Mouse (Mus musculus): Measurements from ENCODE around the gene Gm42715. TPM values are rescaled to one million over a fixed set of nuclear protein-coding genes. Genes with fewer than 3 reads are reported as not detected.

Gm42715 gene
- polyA plus RNA-seq (2017; shearing (Covaris generic)): 1 to 10 TPM; 5.9 to 7.6 TPM

DNA sequence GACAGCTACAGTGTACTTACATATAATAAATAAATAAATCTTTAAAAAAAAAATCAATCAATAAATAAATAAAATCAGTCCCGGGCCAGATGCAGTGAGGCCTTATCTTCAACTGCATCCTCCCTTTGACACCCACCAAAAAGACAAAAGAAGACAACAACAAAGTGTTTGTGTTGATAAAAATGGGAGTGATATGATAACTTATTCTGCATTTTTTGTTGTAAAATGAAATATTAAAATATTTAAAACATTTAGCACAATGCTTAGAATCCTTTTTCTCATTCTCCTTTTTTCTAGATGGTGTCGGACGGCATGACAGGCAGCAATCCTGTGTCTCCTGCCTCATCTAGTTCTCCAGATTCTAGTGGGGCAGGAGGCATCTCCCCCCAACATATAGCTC, at the start of gene Gm42715:
Gm42715 (plus strand) TSS at position 301 of the 400 bp plus-strand sequence.

DNA sequence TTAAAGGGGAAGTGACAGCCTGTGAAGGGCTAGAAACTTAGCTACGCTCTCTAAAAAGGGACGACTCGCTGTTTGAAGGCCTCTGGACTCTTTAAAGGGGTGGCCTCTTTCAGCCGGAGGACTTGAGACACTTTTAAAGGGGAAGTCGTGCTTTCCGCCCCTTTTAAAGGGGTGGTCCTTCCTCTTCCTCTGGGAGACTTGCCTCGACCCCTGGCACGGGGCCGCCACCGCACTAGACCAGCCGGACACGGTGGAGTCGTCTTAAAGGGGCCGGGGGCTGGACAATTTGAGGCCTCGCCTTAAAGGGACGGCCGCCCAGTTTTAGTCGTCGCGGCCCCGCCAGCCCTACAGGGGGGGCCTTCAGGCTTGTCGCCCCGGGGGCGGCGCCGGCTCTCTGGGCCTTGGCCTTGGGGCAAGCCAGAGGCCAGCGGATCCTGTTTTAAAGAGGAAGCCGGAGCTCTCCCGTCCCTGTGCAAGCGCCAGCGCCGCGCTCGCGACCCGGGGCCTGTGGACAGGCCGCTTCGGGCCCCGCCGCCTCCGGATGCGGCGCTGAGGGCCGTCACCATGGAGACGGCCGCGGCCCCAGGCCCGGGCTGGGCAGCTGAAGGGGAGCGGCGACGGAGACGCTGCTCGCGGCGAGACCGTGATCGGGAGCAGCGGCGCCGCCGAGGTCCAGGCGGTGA, 40.6 kb upstream of the Gm42715 start, which contains the start of gene Fbrs:
Fbrs (plus strand) TSS at position 565 of the 683 bp plus-strand sequence.

DNA sequence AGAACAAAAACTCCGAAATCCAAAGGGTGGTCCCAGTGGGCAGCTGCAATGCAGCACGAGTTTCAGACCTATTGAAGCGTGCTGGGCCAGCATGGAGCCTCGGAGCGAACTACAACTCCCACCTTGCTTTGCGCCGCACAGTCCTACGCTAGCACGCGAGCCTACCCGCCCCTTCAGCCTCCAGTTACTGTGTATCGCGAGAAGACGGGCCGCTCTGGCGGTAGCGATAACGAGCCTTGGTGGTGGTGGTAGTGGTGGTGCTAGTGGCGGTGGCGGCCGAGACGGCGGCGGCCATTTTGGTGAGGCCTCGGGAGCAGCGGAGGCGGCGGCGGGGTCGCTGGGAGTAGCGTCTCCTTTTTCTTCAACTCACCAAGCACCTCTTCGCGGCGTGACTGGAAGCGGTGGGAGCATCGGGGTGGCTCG, 7.6 kb upstream of the Gm42715 start, which contains the start of gene Srcap:
Srcap (plus strand) TSS at position 176 of the 423 bp plus-strand sequence.

DNA sequence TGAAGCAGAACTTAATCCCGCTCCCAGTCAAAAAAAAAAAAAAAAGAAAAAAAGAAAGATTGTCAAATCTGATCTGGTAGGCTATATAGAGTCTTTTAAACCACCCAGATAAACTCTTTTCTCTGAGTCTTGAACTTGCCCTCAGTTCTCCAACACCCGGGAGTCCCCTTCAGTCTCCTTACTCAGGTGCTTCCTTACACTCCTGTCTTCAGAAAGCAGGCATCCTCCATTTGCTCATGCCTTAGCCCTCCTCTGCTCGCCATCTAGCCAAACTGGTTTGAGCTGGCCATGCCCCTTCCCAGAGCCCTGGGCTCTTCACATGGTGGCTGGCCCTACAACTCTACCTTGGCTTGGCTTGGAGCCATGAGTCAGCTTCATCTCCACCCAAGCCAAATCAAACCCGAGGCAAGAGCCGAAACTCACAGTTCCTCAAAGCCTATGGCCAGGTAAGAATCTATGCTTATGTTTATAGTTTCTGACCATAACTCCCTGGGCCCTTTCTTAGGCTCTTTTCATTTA, 42.0 kb downstream of the Gm42715 start, which contains the start of gene Tmem265:
Tmem265 (plus strand) TSS at position 51 of the 519 bp plus-strand sequence.

DNA sequence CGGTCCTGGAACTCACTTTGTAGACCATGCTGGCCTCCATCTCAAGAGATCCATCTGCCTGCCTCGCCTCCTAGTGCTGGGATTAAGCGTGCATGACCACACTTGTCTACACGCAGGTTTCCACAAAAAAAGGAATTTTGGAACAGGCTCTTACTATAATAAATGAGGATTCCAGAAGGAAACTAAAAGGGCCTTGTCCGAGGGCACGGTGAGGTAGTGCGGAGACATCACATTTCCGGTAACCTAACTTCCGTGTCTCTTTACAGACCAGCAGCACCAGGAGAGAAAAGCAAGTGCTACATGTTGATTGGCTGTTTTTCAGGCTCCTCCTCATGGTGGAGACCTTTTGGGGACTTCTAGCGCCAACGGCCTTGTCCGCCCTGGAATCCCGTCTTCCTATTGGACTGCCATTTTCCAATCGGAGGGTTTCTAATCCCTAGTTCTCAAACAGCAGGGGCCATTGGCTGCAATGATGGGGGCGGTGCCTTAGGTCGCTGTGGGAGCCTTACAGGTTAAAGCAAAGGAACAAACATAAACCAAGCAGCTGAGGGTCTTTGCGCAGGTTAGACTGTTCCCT, 53.6 kb downstream of the Gm42715 start, which contains the start of gene Phkg2:
Phkg2 (plus strand) TSS at position 446 of the 577 bp plus-strand sequence.

DNA sequence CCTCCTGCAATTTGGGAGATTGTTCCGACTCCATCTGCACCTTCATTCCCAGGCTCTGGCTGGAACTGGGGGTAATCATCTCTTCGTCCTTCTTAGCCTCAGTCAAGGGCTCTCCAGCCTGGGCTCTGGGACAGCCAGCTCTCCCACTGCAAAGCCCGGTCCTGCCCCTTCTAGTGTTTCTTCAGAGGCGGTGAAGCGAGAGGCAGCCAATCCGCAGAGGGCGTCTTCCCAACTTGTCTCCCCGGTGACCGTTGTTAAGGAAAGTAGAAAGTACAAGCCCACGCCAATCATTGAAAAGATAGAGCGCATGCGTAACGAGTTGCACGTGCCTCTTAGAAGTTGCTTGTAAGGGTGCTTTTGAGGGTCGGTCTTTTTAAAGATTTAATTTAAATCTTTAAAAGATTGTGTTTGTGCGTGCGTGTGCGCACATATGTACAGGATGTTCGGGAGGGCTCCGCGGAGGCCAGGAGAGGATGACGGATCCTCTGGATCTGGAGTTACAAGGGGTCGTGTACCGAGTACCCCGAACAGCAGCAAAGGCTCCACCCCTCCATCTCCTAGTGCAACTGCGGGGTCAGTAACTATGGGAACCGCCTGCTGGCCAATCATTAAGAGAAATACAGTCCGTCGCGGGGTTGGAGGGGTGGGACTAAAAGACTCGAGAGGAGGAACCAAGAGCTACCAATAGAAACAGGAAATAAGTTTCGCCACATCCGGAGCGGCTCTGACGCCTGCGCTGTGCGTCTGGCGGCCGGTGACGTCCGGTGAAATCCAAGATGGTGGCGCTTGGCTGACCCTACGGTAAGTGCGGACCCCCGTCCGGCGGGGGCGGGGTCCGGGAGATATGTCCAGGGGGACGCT, 68.9 kb downstream of the Gm42715 start, which contains the start of the genes Ccdc189 and Rnf40:
Ccdc189 (minus strand) TSS at position 585 of the 861 bp plus-strand sequence.
Rnf40 (plus strand) TSS at position 757 of the 861 bp plus-strand sequence.

DNA sequence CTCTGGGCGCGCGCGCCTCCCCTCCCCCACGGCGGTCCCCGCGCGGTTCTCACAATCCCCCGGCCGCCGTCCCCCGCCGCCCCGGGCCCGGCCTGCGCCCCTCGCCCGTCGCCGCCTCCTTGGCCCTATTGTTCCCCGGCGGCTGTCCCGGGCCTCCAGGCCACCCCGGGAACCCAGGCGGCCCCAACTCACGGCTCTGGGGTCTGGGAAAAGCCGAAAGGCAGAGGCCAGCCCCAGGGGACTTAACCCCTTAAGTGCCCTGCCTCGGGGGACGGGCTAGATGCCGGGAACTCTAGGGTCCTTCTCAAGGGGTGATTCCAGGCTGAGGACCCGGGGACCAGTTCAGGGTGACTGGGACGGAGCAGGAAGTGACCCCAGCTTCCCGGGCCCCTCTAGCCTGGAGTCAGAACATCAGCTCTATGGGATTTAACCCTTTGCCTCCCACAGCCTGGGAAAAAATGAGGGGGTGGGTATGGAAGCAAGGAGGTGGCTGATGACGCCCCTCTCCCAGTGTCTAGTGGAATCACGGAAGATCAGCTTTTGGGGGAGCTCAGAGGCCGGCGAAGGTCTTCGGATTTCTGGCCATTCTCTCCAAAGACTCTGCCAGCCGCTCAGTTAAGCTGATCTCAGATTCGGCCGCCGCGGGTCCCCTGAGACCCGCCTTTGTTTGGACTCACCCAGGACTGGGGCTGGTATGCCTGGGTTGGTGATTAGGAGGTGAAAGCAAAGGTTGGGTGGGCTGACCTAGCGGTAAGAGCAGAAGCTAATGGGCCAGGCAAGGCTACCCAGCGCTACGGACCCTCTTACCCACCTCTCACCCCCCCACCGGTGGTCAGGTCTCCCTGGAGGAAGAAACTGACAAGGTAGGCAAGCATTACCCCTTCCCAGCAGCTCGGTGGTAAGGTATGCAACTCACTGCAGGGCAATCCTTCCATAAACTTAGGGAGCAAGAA, 95.8 kb downstream of the Gm42715 start, which contains the start of gene Zfp629:
Zfp629 (minus strand) TSS at position 907 of the 953 bp plus-strand sequence.

Other genes starting within 250 kb of the Gm42715 start
- gene Sephs2, start 245.5 kb upstream of the Gm42715 start, polyA plus RNA-seq (2017; shearing (Covaris generic)): 10 to 100 TPM; 39.0 to 51.9 TPM
- gene Itgal, start 223.3 kb upstream of the Gm42715 start, polyA plus RNA-seq (2017; shearing (Covaris generic)): 100 to 1,000 TPM; 211 to 250 TPM
- under 1 TPM in 1 of 2 experiments, not detected in 1; 0.76 TPM for gene Zfp768, start 174.0 kb upstream of the Gm42715 start, polyA plus RNA-seq (2017; shearing (Covaris generic))
- 10 to 100 TPM; 16.2 to 23.4 TPM for gene Zfp747, start 143.5 kb upstream of the Gm42715 start, polyA plus RNA-seq (2017; shearing (Covaris generic))
- gene 9130019O22Rik, start 132.4 kb upstream of the Gm42715 start, polyA plus RNA-seq (2017; shearing (Covaris generic)): 1 to 10 TPM; 6.8 to 7.3 TPM
- gene E430018J23Rik, start 126.0 kb upstream of the Gm42715 start, polyA plus RNA-seq (2017; shearing (Covaris generic)): 1 to 10 TPM; 7.3 to 7.4 TPM
- 10 to 100 TPM in 1 of 2 experiments, 1 to 10 TPM in 1; 8.4 to 11.7 TPM for gene Zfp764, start 112.8 kb upstream of the Gm42715 start, polyA plus RNA-seq (2017; shearing (Covaris generic))
- gene Zfp688, start 97.5 kb upstream of the Gm42715 start, polyA plus RNA-seq (2017; shearing (Covaris generic)): 10 to 100 TPM; 32.1 to 53.1 TPM
- gene Zfp689, start 70.4 kb upstream of the Gm42715 start, polyA plus RNA-seq (2017; shearing (Covaris generic)): 1 to 10 TPM; 6.9 to 7.4 TPM
- gene Prr14, start 60.0 kb upstream of the Gm42715 start, polyA plus RNA-seq (2017; shearing (Covaris generic)): 100 to 1,000 TPM; 113 to 128 TPM
- 10 to 100 TPM; 19.8 to 25.7 TPM for gene Fbrs, start 40.4 kb upstream of the Gm42715 start, polyA plus RNA-seq (2017; shearing (Covaris generic))
- 10 to 100 TPM; 50.5 to 51.8 TPM for gene Srcap, start 7.6 kb upstream of the Gm42715 start, polyA plus RNA-seq (2017; shearing (Covaris generic))
- gene Tmem265, start 41.8 kb downstream of the Gm42715 start, polyA plus RNA-seq (2017; shearing (Covaris generic)): 10 to 100 TPM; 12.1 to 19.3 TPM
- 100 to 1,000 TPM; 109 to 114 TPM for gene Phkg2, start 53.8 kb downstream of the Gm42715 start, polyA plus RNA-seq (2017; shearing (Covaris generic))
- 1 to 10 TPM in 1 of 2 experiments, under 1 TPM in 1; 0.23 to 1.2 TPM for gene Ccdc189, start 69.0 kb downstream of the Gm42715 start, polyA plus RNA-seq (2017; shearing (Covaris generic))
- gene Rnf40, start 69.2 kb downstream of the Gm42715 start, polyA plus RNA-seq (2017; shearing (Covaris generic)): 100 to 1,000 TPM in 1 of 2 experiments, 10 to 100 TPM in 1; 62.0 to 103 TPM
- gene Zfp629, start 96.2 kb downstream of the Gm42715 start, polyA plus RNA-seq (2017; shearing (Covaris generic)): under 1 TPM; 0.49 to 0.92 TPM
- 10 to 100 TPM; 71.9 to 74.6 TPM for gene Bcl7c, start 189.3 kb downstream of the Gm42715 start, polyA plus RNA-seq (2017; shearing (Covaris generic))
- gene Ctf1, start 193.2 kb downstream of the Gm42715 start, polyA plus RNA-seq (2017; shearing (Covaris generic)): not detected
- gene Ctf2, start 212.6 kb downstream of the Gm42715 start, polyA plus RNA-seq (2017; shearing (Covaris generic)): not detected
- gene Fbxl19, start 225.0 kb downstream of the Gm42715 start, polyA plus RNA-seq (2017; shearing (Covaris generic)): 1 to 10 TPM in 1 of 2 experiments, under 1 TPM in 1; 0.74 to 1.4 TPM

Data from activated CD4-positive, CD25-positive, alpha-beta regulatory T cell (primary cell).